ENCODE assay signal across 12 mouse cellular contexts in the genomic region with DNA sequence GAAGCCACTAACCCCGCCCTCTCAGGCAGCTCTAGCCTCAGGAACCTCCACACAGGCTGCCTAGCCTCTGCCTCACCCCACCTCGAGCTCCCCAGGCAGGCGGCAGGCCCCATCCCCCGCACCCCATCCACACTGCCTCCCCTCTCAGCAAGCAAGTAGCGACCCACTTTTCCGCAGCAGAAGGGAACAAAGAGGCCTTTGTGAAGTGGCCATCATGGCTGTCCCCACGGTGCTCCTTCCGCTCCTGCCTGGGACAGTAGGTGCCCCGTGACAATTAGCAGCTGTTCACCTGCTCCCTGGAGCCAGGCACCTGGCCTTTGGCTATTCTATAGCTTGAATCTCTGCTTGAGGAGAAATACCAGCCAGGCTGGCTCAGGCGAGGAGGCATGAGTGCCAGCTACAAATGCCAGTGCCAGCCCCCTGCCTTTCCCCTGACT. TPM values are rescaled to one million over a fixed set of nuclear protein-coding genes. Genes with fewer than 3 reads are reported as not detected.
DNase-seq lines count a peak whose midpoint lies in the region; ATAC-seq lines count a peak whose summit lies in the region.
"Had no signal": no experiment of that assay in that cellular context is flagged by ENCODE, and none has a peak within 500 bp of the region (broad histone marks: within the 10 kb centered on the region; RNA-seq: fewer than 3 reads in every experiment).

No protein-coding gene starts in this region.

- 7% methylated on average over 10 of the region's 10 CpGs for WGBS in neural tube, embryonic 12.5 days
- WGBS in embryonic facial prominence, embryonic 11.5 days = 11% methylated on average over 10 of the region's 10 CpGs
- WGBS in hindbrain, embryonic 14.5 days = 17% methylated on average over 10 of the region's 10 CpGs
- WGBS in heart, embryonic 11.5 days (ENCODE audit: insufficient replicate concordance) = 30% methylated on average over 10 of the region's 10 CpGs

- H3K4me2 ChIP-seq in neural tube, embryonic 12.5 days (replicated peaks) = no peak overlapping the region
- no peak overlapping the region for H3K4me2 ChIP-seq in embryonic facial prominence, embryonic 11.5 days (ENCODE audit: low read depth, low read length)
- 0 out of 2 replicates have a peak overlapping the region, but pooled peaks have one; percentile 9 for H3K4me2 ChIP-seq in hindbrain, embryonic 14.5 days (replicated peaks)
- H3K4me2 ChIP-seq in heart, embryonic 11.5 days = no peak overlapping the region
- H3K4me2 ChIP-seq: heart, embryonic 12.5 days had no signal

- no peaks in the 10 kb centered on the region for H3K36me3 ChIP-seq in neural tube, embryonic 12.5 days
- H3K36me3 ChIP-seq in embryonic facial prominence, embryonic 11.5 days (replicated peaks; ENCODE audit: control insufficient read depth, insufficient read depth, low read depth, low read length) = no peaks in the 10 kb centered on the region
- H3K36me3 ChIP-seq in hindbrain, embryonic 14.5 days (replicated peaks; ENCODE audit: control insufficient read depth, insufficient read depth) = no peaks in the 10 kb centered on the region
- no peaks in the 10 kb centered on the region for H3K36me3 ChIP-seq in heart, embryonic 11.5 days (ENCODE audit: control insufficient read depth, insufficient read depth, low read length)
- H3K36me3 ChIP-seq: heart, embryonic 12.5 days had no signal

- peak overlapping the region; percentile 33 for H3K9ac ChIP-seq in neural tube, embryonic 12.5 days
- H3K9ac ChIP-seq in embryonic facial prominence, embryonic 11.5 days (replicated peaks; ENCODE audit: low read length) = no peak overlapping the region
- H3K9ac ChIP-seq in hindbrain, embryonic 14.5 days = peak overlapping the region; percentile 42; the same call in 1 of the 2 replicates
- no peak overlapping the region for H3K9ac ChIP-seq in heart, embryonic 11.5 days (ENCODE audit: low read depth, low read length)
- H3K9ac ChIP-seq: heart, embryonic 12.5 days had no signal

- H3K4me1 ChIP-seq in neural tube, embryonic 12.5 days = peaks cover 36% of the 10 kb centered on the region
- no peaks in the 10 kb centered on the region for H3K4me1 ChIP-seq in embryonic facial prominence, embryonic 11.5 days (ENCODE audit: control insufficient read depth, insufficient read depth, low read length)
- H3K4me1 ChIP-seq in hindbrain, embryonic 14.5 days (replicated peaks; ENCODE audit: control insufficient read depth, insufficient read depth, low read length) = peaks cover 17% of the 10 kb centered on the region
- no peaks in the 10 kb centered on the region for H3K4me1 ChIP-seq in heart, embryonic 11.5 days (ENCODE audit: control insufficient read depth, insufficient read depth, low read length)

- H3K27me3 ChIP-seq in neural tube, embryonic 12.5 days (replicated peaks) = peaks cover 4% of the 10 kb centered on the region; the same call in 1 of the 2 replicates
- H3K27me3 ChIP-seq in embryonic facial prominence, embryonic 11.5 days (ENCODE audit: control insufficient read depth, insufficient read depth, low read length) = peaks cover 2% of the 10 kb centered on the region
- H3K27me3 ChIP-seq in hindbrain, embryonic 14.5 days (ENCODE audit: control insufficient read depth, insufficient read depth, low read length) = peaks cover 2% of the 10 kb centered on the region; the same call in 1 of the 2 replicates
- H3K27me3 ChIP-seq in heart, embryonic 11.5 days (ENCODE audit: control insufficient read depth, insufficient read depth, low read length) = peaks cover 19% of the 10 kb centered on the region

- no peak overlapping the region for H3K4me3 ChIP-seq in neural tube, embryonic 12.5 days
- H3K4me3 ChIP-seq in embryonic facial prominence, embryonic 11.5 days (ENCODE audit: low read depth, low read length) = no peak overlapping the region
- H3K4me3 ChIP-seq in hindbrain, embryonic 14.5 days (replicated peaks; ENCODE audit: low read length) = no peak overlapping the region
- no peak overlapping the region for H3K4me3 ChIP-seq in heart, embryonic 11.5 days (ENCODE audit: low read depth, low read length)
- H3K4me3 ChIP-seq: heart, embryonic 12.5 days; myocyte had no signal

- DNase-seq in neural tube, embryonic 10.5 days (ENCODE audit: extremely low spot score, low spot score) = no peak
- no peak for DNase-seq in embryonic facial prominence, embryonic 11.5 days (ENCODE audit: low spot score)
- no peak for DNase-seq in hindbrain, embryonic 14.5 days (ENCODE audit: low spot score)
- peak; percentile 70 for DNase-seq in retina, embryonic 14.5 days (ENCODE audit: low spot score)
- DNase-seq: kidney, adult 18-20 months; thymus, postnatal 14 days had no signal

- no peaks in the 10 kb centered on the region for H3K9me3 ChIP-seq in neural tube, embryonic 12.5 days
- no peaks in the 10 kb centered on the region for H3K9me3 ChIP-seq in embryonic facial prominence, embryonic 11.5 days (replicated peaks; ENCODE audit: control insufficient read depth, low read length)
- H3K9me3 ChIP-seq in hindbrain, embryonic 14.5 days (ENCODE audit: control insufficient read depth, low read length) = no peaks in the 10 kb centered on the region
- no peaks in the 10 kb centered on the region for H3K9me3 ChIP-seq in heart, embryonic 11.5 days (replicated peaks; ENCODE audit: control insufficient read depth, low read length)
- H3K9me3 ChIP-seq: heart, embryonic 12.5 days had no signal

- H3K27ac ChIP-seq in neural tube, embryonic 12.5 days = no peak overlapping the region
- H3K27ac ChIP-seq in embryonic facial prominence, embryonic 11.5 days (replicated peaks; ENCODE audit: low read depth, low read length) = no peak overlapping the region
- peak overlapping the region; percentile 53; the same call in 1 of the 2 replicates for H3K27ac ChIP-seq in hindbrain, embryonic 14.5 days
- no peak overlapping the region for H3K27ac ChIP-seq in heart, embryonic 11.5 days (ENCODE audit: low read depth, low read length)

- ATAC-seq in neural tube, embryonic 12.5 days (ENCODE audit: low FRiP score, low read depth) = peak; percentile 65
- peak; percentile 51; the same call in 1 of the 2 replicates for ATAC-seq in embryonic facial prominence, embryonic 11.5 days (replicated peaks; ENCODE audit: insufficient number of reproducible peaks, low FRiP score, low TSS enrichment, low read depth)
- ATAC-seq in hindbrain, embryonic 14.5 days (ENCODE audit: low FRiP score) = no peak
- no peak for ATAC-seq in heart, embryonic 11.5 days (replicated peaks; ENCODE audit: insufficient number of reproducible peaks, low FRiP score, low TSS enrichment)
- no peak for ATAC-seq in CD4-positive, CD25-positive, alpha-beta regulatory T cell, adult 4 months

RNA-seq across cellular contexts. Expression of a gene that starts 9.3 kb away (rescaled TPM):
- 25.5 and 28.6 TPM in 2 replicates for polyA plus RNA-seq in neural tube, embryonic 12.5 days (2016; fragmentation: Nextera tagmentation; extraction: Ambion mirVana)
- polyA plus RNA-seq in embryonic facial prominence, embryonic 11.5 days (2014; fragmentation: Nextera tagmentation; extraction: Ambion mirVana) = 0.95 and 2.4 TPM in 2 replicates
- 64.4 and 75.1 TPM in 2 replicates for polyA plus RNA-seq in hindbrain, embryonic 14.5 days (2014; fragmentation: Nextera tagmentation; extraction: Ambion mirVana)
- polyA plus RNA-seq in heart, embryonic 11.5 days (2014; fragmentation: Nextera tagmentation; extraction: Ambion mirVana) = 0.11 and 0.39 TPM in 2 replicates
- not detected for polyA plus RNA-seq in CD4-positive, CD25-positive, alpha-beta regulatory T cell, adult 4 months (2017; shearing (Covaris generic))
- polyA plus RNA-seq: liver, embryonic 16.5 days; myocyte had no signal

Comparison
In these comparisons a context has a peak if more than half of its experiments do, and no peak if none do; other contexts are left out.
1. ATAC-seq: peak in neural tube, embryonic 12.5 days (single experiment) and embryonic facial prominence, embryonic 11.5 days (single experiment); none in hindbrain, embryonic 14.5 days (single experiment), heart, embryonic 11.5 days (single experiment) and CD4-positive, CD25-positive, alpha-beta regulatory T cell, adult 4 months (single experiment).
2. H3K9ac ChIP-seq: peak in neural tube, embryonic 12.5 days (single experiment) and hindbrain, embryonic 14.5 days (single experiment); none in embryonic facial prominence, embryonic 11.5 days (single experiment) and heart, embryonic 11.5 days (single experiment).